Mouse (Mus musculus): ENCODE results near the gene Gm20532.
A peak's percentile ranks its signal among the peaks of the same experiment; 100 is the strongest.

The Gm20532 gene

GRCm38 (mm10) chr2:26622984-26623383 is 36.5 kb downstream of the Gm20532 start:
- no peak for DNase-seq (ENCODE audit: low spot score in 2 of 2)

- no peak for DNase-seq (ENCODE audit: low spot score in 2 of 2)
These were observed 39.0 kb downstream of the Gm20532 start for GRCm38 (mm10) chr2:26625419-26625818.

DNA sequence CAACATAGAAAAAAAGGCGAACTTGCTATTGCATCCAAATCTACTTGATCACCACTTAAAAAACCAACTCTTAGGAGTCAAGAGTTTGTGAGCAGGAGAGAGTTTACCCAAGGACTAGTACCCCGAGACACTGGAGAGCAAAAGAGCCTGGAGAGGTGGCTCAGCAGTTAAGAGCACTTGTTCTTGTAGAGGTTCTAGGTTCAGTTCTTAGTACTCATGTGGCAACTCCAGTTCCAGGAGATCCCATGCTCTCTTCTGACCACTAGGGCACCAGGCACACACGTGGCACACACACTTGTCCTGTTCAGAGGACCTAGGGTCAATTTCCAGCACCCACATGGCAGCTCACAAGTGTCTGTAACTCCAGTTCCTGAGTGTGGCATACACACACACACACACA is 39.6 kb downstream of the Gm20532 start:
- no peak for DNase-seq (ENCODE audit: low spot score in 2 of 2)

GRCm38 (mm10) chr2:26627921-26628739 is 41.7 kb downstream of the Gm20532 start, which contains the start of gene Fam69b:
TSS of gene Fam69b (plus strand) at chr2:26628457.
- DNase-seq (ENCODE audit: low spot score in 2 of 2), result peak; percentile 50 to 85

GRCm38 (mm10) chr2:26628792-26629437 is 42.5 kb downstream of the Gm20532 start:
- DNase-seq (ENCODE audit: low spot score in 2 of 2), result no peak

- DNase-seq (ENCODE audit: low spot score in 2 of 2), result no peak
These were observed 46.3 kb downstream of the Gm20532 start for GRCm38 (mm10) chr2:26632541-26633395.

- DNase-seq (ENCODE audit: low spot score in 2 of 2), result no peak
These were observed 47.6 kb downstream of the Gm20532 start for GRCm38 (mm10) chr2:26633953-26634530.

DNA sequence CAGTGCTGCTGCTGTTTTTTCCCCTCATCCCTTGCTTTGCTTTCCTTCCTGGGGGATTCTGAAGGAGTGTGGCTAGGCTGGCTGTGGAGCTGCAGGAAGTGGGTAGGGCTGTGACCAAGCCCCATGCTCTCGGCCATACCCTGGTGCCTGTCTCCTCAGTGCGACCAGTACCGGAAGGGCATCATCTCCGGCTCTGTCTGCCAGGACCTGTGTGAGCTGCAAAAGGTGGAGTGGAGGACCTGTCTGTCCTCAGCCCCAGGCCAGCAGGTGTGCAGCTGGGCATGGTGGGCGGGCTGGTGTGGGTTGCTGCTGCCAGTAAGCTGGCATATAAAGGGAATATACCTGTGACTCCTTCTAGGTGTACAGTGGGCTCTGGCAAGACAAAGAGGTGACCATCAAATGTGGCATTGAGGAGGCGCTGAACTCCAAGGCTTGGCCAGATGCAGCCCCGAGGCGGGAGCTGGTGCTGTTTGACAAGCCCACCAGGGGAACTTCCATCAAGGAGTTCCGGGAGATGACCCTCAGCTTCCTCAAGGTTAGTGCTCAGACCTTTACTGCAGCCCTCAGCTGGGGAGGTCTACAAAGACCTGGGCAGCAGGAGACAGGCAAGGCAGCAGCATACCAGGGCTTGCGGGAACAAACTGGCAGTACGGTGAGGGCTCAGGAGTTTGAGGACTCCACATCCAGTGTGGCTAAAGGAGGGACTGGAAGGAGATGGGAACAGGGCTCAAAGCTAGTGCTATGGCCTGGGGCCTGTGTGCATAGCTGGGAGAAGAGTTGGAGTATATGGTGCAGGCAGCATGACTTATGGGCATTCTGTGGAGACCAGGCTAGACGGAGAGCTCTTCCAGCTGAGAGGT is 48.4 kb downstream of the Gm20532 start:
- DNase-seq (ENCODE audit: low spot score in 2 of 2), result no peak

DNA sequence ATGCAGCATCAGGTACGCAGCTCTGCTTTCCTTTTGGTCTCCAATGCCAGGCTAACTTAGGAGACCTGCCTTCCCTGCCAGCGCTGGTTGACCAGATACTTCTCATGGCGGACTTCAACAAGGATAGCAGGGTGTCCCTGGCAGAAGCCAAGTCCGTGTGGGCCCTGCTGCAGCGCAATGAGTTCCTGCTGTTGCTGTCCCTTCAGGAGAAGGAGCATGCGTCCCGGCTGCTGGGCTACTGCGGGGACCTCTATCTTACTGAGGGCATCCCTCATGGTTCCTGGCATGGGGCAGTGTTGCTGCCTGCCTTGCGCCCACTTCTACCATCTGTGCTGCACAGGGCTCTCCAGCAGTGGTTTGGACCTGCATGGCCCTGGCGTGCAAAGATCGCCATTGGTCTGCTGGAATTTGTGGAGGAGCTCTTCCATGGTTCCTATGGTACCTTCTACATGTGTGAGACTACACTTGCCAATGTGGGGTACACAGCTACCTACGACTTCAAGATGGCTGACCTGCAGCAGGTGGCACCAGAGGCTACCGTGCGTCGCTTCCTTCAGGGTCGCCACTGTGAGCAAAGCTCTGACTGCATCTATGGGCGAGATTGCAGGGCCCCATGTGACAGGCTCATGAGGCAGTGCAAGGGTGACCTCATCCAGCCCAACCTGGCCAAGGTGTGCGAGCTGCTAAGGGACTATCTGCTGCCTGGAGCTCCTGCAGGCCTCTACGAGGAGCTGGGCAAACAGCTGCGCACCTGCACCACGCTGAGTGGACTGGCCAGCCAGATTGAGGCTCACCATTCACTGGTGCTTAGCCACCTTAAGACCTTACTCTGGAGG is 49.3 kb downstream of the Gm20532 start:
- no peak for DNase-seq (ENCODE audit: low spot score in 2 of 2)

- no peak for DNase-seq (ENCODE audit: low spot score in 2 of 2)
These were observed 49.8 kb downstream of the Gm20532 start for GRCm38 (mm10) chr2:26636325-26636635.

DNA sequence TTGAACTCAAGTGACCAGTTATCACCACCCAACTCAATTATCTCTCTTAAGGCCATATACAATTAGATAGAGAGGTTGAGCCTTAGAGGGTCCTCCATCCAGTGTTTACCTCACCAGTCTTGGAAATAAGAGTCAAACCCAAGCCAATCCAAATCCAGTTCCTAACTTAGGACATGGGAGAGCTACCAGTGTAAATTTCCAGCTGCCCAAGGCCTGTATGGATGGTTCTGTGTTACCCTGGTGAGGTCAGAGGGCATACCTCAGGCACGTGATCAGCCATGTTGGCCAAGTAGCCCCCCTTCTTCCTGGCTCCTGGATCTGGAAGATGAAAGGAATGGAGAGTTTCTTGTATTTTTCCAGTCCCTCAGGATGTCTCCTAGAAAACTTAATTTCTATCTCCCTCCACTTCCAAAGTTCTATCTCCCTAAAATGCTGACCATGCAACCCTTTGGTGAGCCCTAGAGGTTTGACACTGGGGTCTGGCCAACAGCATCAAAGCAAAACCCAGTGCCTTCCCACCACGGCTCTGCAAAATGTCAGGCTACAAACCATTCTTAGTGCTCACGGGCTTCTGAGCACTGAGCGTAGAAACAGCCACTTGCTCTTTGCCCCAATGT is 51.0 kb downstream of the Gm20532 start:
- DNase-seq (ENCODE audit: low spot score in 2 of 2), result no peak

DNA sequence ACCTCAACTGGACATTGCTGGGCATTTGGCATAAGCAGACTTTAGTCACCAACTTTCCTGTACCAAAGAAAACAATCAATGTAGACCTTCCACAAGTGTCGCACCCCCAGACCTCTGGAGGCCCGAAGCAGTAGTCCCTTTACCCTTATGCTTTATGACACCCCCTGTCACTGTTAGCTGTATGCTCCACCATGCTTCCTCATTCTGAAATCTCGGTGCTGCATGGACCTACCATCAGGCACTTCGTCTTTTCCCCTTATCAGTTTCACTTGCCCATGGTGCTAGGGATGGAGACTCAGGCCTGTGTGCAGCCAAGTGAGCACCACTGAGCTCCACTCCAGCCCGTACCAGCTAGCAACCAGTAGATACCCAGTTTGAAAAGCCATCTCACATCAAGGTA is 51.6 kb downstream of the Gm20532 start:
- DNase-seq (ENCODE audit: low spot score in 2 of 2), result no peak

DNA sequence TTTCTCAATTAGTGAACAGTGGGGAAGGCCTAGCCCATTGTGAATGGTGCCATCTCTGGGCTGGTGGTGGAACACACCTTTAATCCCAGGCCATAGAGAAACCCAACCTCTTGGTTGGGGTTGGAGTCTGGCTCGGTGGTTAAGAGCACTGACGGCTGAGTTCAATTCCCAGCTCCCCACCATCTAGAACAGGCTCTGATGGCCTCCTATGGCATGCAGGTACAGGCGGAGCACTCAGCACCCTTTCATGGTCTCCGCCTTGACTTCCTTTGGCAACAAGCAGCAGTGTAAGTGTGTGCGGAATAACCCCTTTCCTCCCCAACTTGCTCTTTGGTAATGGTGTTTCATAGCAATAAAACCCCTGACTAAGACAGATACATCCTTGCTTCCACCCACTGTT is 52.1 kb downstream of the Gm20532 start:
- no peak for DNase-seq (ENCODE audit: low spot score in 2 of 2)

GRCm38 (mm10) chr2:26639083-26639482 is 52.6 kb downstream of the Gm20532 start:
- DNase-seq (ENCODE audit: low spot score in 2 of 2), result no peak

- peak; percentile 100 for DNase-seq (ENCODE audit: low spot score in 2 of 2)
These were observed 53.7 kb downstream of the Gm20532 start for GRCm38 (mm10) chr2:26639838-26640830.

- DNase-seq (ENCODE audit: low spot score in 2 of 2), result no peak
These were observed 54.7 kb downstream of the Gm20532 start for GRCm38 (mm10) chr2:26641006-26641647.

GRCm38 (mm10) chr2:26643942-26644341 is 57.5 kb downstream of the Gm20532 start:
- DNase-seq (ENCODE audit: low spot score in 2 of 2), result no peak

All from cerebellum, postnatal 4 days (tissue).